8 mouse cellular contexts compared by ENCODE assay signal in genomic region chr15:80134450-80134847, GRCm38 (mm10). TPM values are rescaled to one million over a fixed set of nuclear protein-coding genes. Genes with fewer than 3 reads are reported as not detected.
DNase-seq lines count a peak whose midpoint lies in the region; ATAC-seq and TF ChIP-seq lines count a peak whose summit lies in the region.

No protein-coding gene starts in this region.

- peak overlapping the region; percentile 24 for H3K27ac ChIP-seq in bone marrow, adult 2 months (ENCODE audit: control insufficient read depth, insufficient read depth, low read depth, low read length, poor library complexity)
- H3K27ac ChIP-seq in liver, adult 2 months (replicated peaks; ENCODE audit: insufficient read depth, low read depth, low read length), result peak overlapping the region; percentile 93; the same call in 1 of the 2 replicates
- H3K27ac ChIP-seq in stomach, embryonic 16.5 days (ENCODE audit: low read length), result peak overlapping the region; percentile 99

- ATAC-seq in G1E (ENCODE audit: extremely low read depth, insufficient number of reproducible peaks, low FRiP score, poor library complexity, severe bottlenecking), result no peak
- ATAC-seq in stomach, embryonic 16.5 days (ENCODE audit: insufficient read depth, low FRiP score), result no peak

- H3K36me3 ChIP-seq in G1E (replicated peaks), result peaks cover 46% of the 10 kb centered on the region
- H3K36me3 ChIP-seq in liver, adult 2 months (ENCODE audit: control insufficient read depth, insufficient read depth, low read length), result no peaks in the 10 kb centered on the region
- no peaks in the 10 kb centered on the region for H3K36me3 ChIP-seq in stomach, embryonic 16.5 days (ENCODE audit: control insufficient read depth, insufficient read depth, low read length)

- peaks cover 88% of the 10 kb centered on the region for H3K4me1 ChIP-seq in G1E (ENCODE audit: insufficient read depth, low read depth, low read length)
- H3K4me1 ChIP-seq in bone marrow, adult 2 months (ENCODE audit: control insufficient read depth, insufficient read depth, low read length), result peaks cover 4% of the 10 kb centered on the region
- H3K4me1 ChIP-seq in liver, adult 2 months (ENCODE audit: control insufficient read depth, insufficient read depth, low read length), result peaks cover 10% of the 10 kb centered on the region
- peaks cover 36% of the 10 kb centered on the region for H3K4me1 ChIP-seq in stomach, embryonic 16.5 days (ENCODE audit: control insufficient read depth, insufficient read depth, low read length)

- peak overlapping the region; percentile 8; the same call in 1 of the 2 replicates for H3K9ac ChIP-seq in liver, adult 2 months (ENCODE audit: low read depth, low read length)
- H3K9ac ChIP-seq in stomach, embryonic 16.5 days (ENCODE audit: low read length), result peak overlapping the region; percentile 84

- no peaks in the 10 kb centered on the region for H3K9me3 ChIP-seq in G1E (replicated peaks)
- H3K9me3 ChIP-seq in stomach, embryonic 16.5 days (replicated peaks; ENCODE audit: control insufficient read depth, low read length), result no peaks in the 10 kb centered on the region

- H3K27me3 ChIP-seq in G1E (ENCODE audit: insufficient read depth, low read length), result no peaks in the 10 kb centered on the region
- no peaks in the 10 kb centered on the region for H3K27me3 ChIP-seq in liver, adult 2 months (ENCODE audit: control insufficient read depth, insufficient read depth, low read length)
- no peaks in the 10 kb centered on the region for H3K27me3 ChIP-seq in stomach, embryonic 16.5 days (ENCODE audit: control insufficient read depth, insufficient read depth, low read length)

- no peak for DNase-seq in G1E (ENCODE audit: low spot score)
- peak; percentile 58 to 60 for DNase-seq in heart, postnatal 10 days
- DNase-seq in liver, adult 2 months (ENCODE audit: extremely low read depth, low read depth, low spot score), result peak; percentile 28
- no peak for DNase-seq in cerebellum, adult 9-10 months
- DNase-seq in left cerebral cortex, postnatal 36 days (ENCODE audit: low spot score in 2 of 2), result no peak
- no peak for DNase-seq in cerebellum, postnatal 36 days

- no peak for TF ChIP-seq CTCF in G1E (IDR thresholded peaks at IDR 0.05; ENCODE audit: low read depth, low read length)
- TF ChIP-seq CTCF in bone marrow, adult 2 months (IDR thresholded peaks at IDR 0.05; ENCODE audit: control insufficient read depth, insufficient read depth, low read length), result no peak
- TF ChIP-seq CTCF in liver, adult 2 months (IDR thresholded peaks at IDR 0.05; ENCODE audit: low read depth, low read length), result no peak

- no peak for TF ChIP-seq POLR2A in bone marrow, adult 2 months (IDR thresholded peaks at IDR 0.05; ENCODE audit: borderline replicate concordance, control insufficient read depth, low read depth, low read length)
- no peak for TF ChIP-seq POLR2A in liver, adult 2 months (IDR thresholded peaks at IDR 0.05; ENCODE audit: extremely low read depth, insufficient read depth, low read length)

- intact Hi-C loops in heart, postnatal 10 days (cut with DNase I), result no loop called here
- intact Hi-C loops in left cerebral cortex, postnatal 36 days (cut with DNase I), result loop anchor here (5.0 to 10.0 kb wide), 2 partner anchors 93 to 570 kb away; no protein-coding TSS in a partner anchor

- 64% methylated on average over 9 of the region's 9 CpGs for WGBS in bone marrow, adult 2 months
- 27% methylated on average over 9 of the region's 9 CpGs for WGBS in liver, adult 2 months
- WGBS in stomach, embryonic 16.5 days, result 55% methylated on average over 9 of the region's 9 CpGs

- peak overlapping the region; percentile 76 for H3K4me3 ChIP-seq in G1E (ENCODE audit: low read depth, low read length)
- H3K4me3 ChIP-seq in bone marrow, adult 2 months (replicated peaks; ENCODE audit: control insufficient read depth, low read depth, low read length), result peak overlapping the region; percentile 8
- H3K4me3 ChIP-seq in liver, adult 2 months (ENCODE audit: insufficient read depth, low read depth, low read length), result peak overlapping the region; percentile 9; the same call in 1 of the 2 replicates
- peak overlapping the region; percentile 70 for H3K4me3 ChIP-seq in stomach, embryonic 16.5 days (replicated peaks; ENCODE audit: low read length)

- H3K4me2 ChIP-seq in stomach, embryonic 16.5 days (ENCODE audit: low read depth, low read length), result peak overlapping the region; percentile 86

- peaks cover 7% of the 10 kb centered on the region; the same call in 1 of the 2 replicates for H3K79me2 ChIP-seq in liver, adult 2 months (ENCODE audit: control insufficient read depth, insufficient read depth, low read length)

RNA-seq across cellular contexts. Expression of gene Tab1, which starts 1.5 kb away (rescaled TPM):
- total RNA-seq in G1E (2014; fragmentation: Nextera tagmentation) (19.0 and 27.2 TPM in 2 replicates), G1E (2017) (22.3 and 25.0 TPM in 2 replicates)
- polyA plus RNA-seq in G1E (2012), result 23.6 and 29.1 TPM in 2 replicates
- polyA plus RNA-seq in bone marrow, adult 2 months (2011; ENCODE audit: insufficient read depth, insufficient read length, low replicate concordance, missing spikeins), result 17.0 and 26.6 TPM in 2 replicates
- total RNA-seq in heart, postnatal 10 days (2021), result 10 to 100 TPM; 33.3 to 34.3 TPM
- 4.1 and 4.3 TPM in 2 replicates for total RNA-seq in liver, adult 2 months (2014; rRNA removed)
- polyA plus RNA-seq in liver, adult 2 months (2012; rRNA removed), result 5.0 and 5.1 TPM in 2 replicates
- 29.3 and 35.6 TPM in 2 replicates for polyA plus RNA-seq in stomach, embryonic 16.5 days (2015; fragmentation: Nextera tagmentation; extraction: Ambion mirVana)
- 10 to 100 TPM; 23.1 to 30.4 TPM for total RNA-seq in left cerebral cortex, postnatal 36 days (2021)

RNA-seq across cellular contexts. Expression of gene Mgat3, which starts 39.1 kb away (rescaled TPM):
- not detected in 2 replicates for total RNA-seq in G1E (2014; fragmentation: Nextera tagmentation)
- not detected in 2 replicates for total RNA-seq in G1E (2017)
- polyA plus RNA-seq in G1E (2012), result not detected in 2 replicates
- 0.97 TPM in 1 of 2 replicates, not detected in the other for polyA plus RNA-seq in bone marrow, adult 2 months (2011; ENCODE audit: insufficient read depth, insufficient read length, low replicate concordance, missing spikeins)
- total RNA-seq in heart, postnatal 10 days (2021), result 1 to 10 TPM; 1.6 to 2.3 TPM
- total RNA-seq in liver, adult 2 months (2014; rRNA removed), result 0.09 and 0.13 TPM in 2 replicates
- polyA plus RNA-seq in liver, adult 2 months (2012; rRNA removed), result 0.14 and 0.16 TPM in 2 replicates
- 8.7 and 10.5 TPM in 2 replicates for polyA plus RNA-seq in stomach, embryonic 16.5 days (2015; fragmentation: Nextera tagmentation; extraction: Ambion mirVana)
- total RNA-seq in left cerebral cortex, postnatal 36 days (2021), result 100 to 1,000 TPM; 119 to 126 TPM

RNA-seq across cellular contexts. Expression of gene Rpl3, which starts 42.8 kb away (rescaled TPM):
- 1,019 and 1,021 TPM in 2 replicates for total RNA-seq in G1E (2014; fragmentation: Nextera tagmentation)
- total RNA-seq in G1E (2017), result 1,569 and 1,698 TPM in 2 replicates
- polyA plus RNA-seq in G1E (2012), result 114 and 176 TPM in 2 replicates
- 708 and 1,315 TPM in 2 replicates for polyA plus RNA-seq in bone marrow, adult 2 months (2011; ENCODE audit: insufficient read depth, insufficient read length, low replicate concordance, missing spikeins)
- total RNA-seq in heart, postnatal 10 days (2021), result 100 to 1,000 TPM; 486 to 496 TPM
- 399 and 467 TPM in 2 replicates for total RNA-seq in liver, adult 2 months (2014; rRNA removed)
- polyA plus RNA-seq in liver, adult 2 months (2012; rRNA removed), result 304 and 375 TPM in 2 replicates
- 835 and 1,068 TPM in 2 replicates for polyA plus RNA-seq in stomach, embryonic 16.5 days (2015; fragmentation: Nextera tagmentation; extraction: Ambion mirVana)
- 100 to 1,000 TPM; 416 to 501 TPM for total RNA-seq in left cerebral cortex, postnatal 36 days (2021)

RNA-seq across cellular contexts. Expression of gene Syngr1, which starts 43.3 kb away (rescaled TPM):
- total RNA-seq in G1E (2014; fragmentation: Nextera tagmentation), result 41.4 and 44.2 TPM in 2 replicates
- 74.6 and 96.9 TPM in 2 replicates for total RNA-seq in G1E (2017)
- polyA plus RNA-seq in G1E (2012), result 86.9 and 89.8 TPM in 2 replicates
- 10.7 and 13.4 TPM in 2 replicates for polyA plus RNA-seq in bone marrow, adult 2 months (2011; ENCODE audit: insufficient read depth, insufficient read length, low replicate concordance, missing spikeins)
- 10 to 100 TPM; 84.9 to 86.7 TPM for total RNA-seq in heart, postnatal 10 days (2021)
- 0.28 and 0.47 TPM in 2 replicates for total RNA-seq in liver, adult 2 months (2014; rRNA removed)
- 1.2 and 1.6 TPM in 2 replicates for polyA plus RNA-seq in liver, adult 2 months (2012; rRNA removed)
- polyA plus RNA-seq in stomach, embryonic 16.5 days (2015; fragmentation: Nextera tagmentation; extraction: Ambion mirVana), result 43.1 and 55.2 TPM in 2 replicates
- total RNA-seq in left cerebral cortex, postnatal 36 days (2021), result 100 to 1,000 TPM; 424 to 526 TPM

Comparison
In these comparisons a context has a peak if more than half of its experiments do, and no peak if none do; other contexts are left out.
1. DNase-seq: peak in heart, postnatal 10 days (2 of 2) and liver, adult 2 months (single experiment); none in G1E (single experiment), cerebellum, adult 9-10 months (single experiment), left cerebral cortex, postnatal 36 days (0 of 2) and cerebellum, postnatal 36 days (0 of 2).
2. H3K4me3 ChIP-seq: peak in every context shown above with its lines; median percentile 76 in G1E; 70 in stomach, embryonic 16.5 days; 9 in liver, adult 2 months; 8 in bone marrow, adult 2 months.
3. H3K27ac ChIP-seq: peak in every context shown above with its lines; median percentile 99 in stomach, embryonic 16.5 days; 93 in liver, adult 2 months; 24 in bone marrow, adult 2 months.
4. RNA of gene Mgat3, which starts 39.1 kb away (total RNA-seq): 119 to 126 TPM in left cerebral cortex, postnatal 36 days; 1.6 to 2.3 TPM in heart, postnatal 10 days, 0.09 to 0.13 TPM in liver, adult 2 months and not detected in G1E; every median in the first group is over 10 times any median in the second.